Mouse (Mus musculus) layer of hippocampus, adult 18-20 months (tissue): Measurements from ENCODE around the gene Foxk1. TPM values are rescaled to one million over a fixed set of nuclear protein-coding genes. Genes with fewer than 3 reads are reported as not detected.
A peak's percentile ranks its signal among the peaks of the same experiment; 100 is the strongest.

ENCODE experiments used
- DNase-seq, 2 experiments: peaks; one replicate each; pipeline ENCODE4 v3.0.0; 2022; ENCODE audit warnings: low spot score in 2 of 2
- total RNA-seq, 2 experiments: library from RNA; stranded (reverse); gene quantifications; 2 replicates each; pipeline ENCODE4 v1.2.3; 2021

The Foxk1 gene
- total RNA-seq, 2 experiments from 2014 or later = 51.1 to 55.3 TPM

GRCm38 (mm10) chr5:142386784-142387680, 14.3 kb upstream of the Foxk1 start:
- DNase-seq = no peak

- DNase-seq = no peak
Observed at GRCm38 (mm10) chr5:142387716-142388115, 13.6 kb upstream of the Foxk1 start.

GRCm38 (mm10) chr5:142391691-142392090, 9.6 kb upstream of the Foxk1 start:
- DNase-seq = no peak

GRCm38 (mm10) chr5:142394602-142395252, 6.6 kb upstream of the Foxk1 start:
- DNase-seq = no peak

GRCm38 (mm10) chr5:142395909-142396308, 5.4 kb upstream of the Foxk1 start:
- DNase-seq = no peak

GRCm38 (mm10) chr5:142400181-142400883, 965 bp upstream of the Foxk1 start:
- DNase-seq = peak in 1 of 2 experiments; percentile 74

GRCm38 (mm10) chr5:142401641-142402625, 636 bp downstream of the Foxk1 start:
- DNase-seq = no peak

GRCm38 (mm10) chr5:142403694-142404093, 2.4 kb downstream of the Foxk1 start:
- DNase-seq = no peak

GRCm38 (mm10) chr5:142404307-142404706, 3.0 kb downstream of the Foxk1 start:
- DNase-seq = no peak

- peak; percentile 52 to 68 for DNase-seq
Observed at GRCm38 (mm10) chr5:142405426-142405825, 4.1 kb downstream of the Foxk1 start.

- no peak for DNase-seq
Observed at GRCm38 (mm10) chr5:142406401-142406800, 5.1 kb downstream of the Foxk1 start.

- no peak for DNase-seq
Observed at GRCm38 (mm10) chr5:142406937-142407336, 5.6 kb downstream of the Foxk1 start.

- DNase-seq = no peak
Observed at GRCm38 (mm10) chr5:142407381-142407780, 6.1 kb downstream of the Foxk1 start.

GRCm38 (mm10) chr5:142409169-142409568, 7.9 kb downstream of the Foxk1 start:
- no peak for DNase-seq

GRCm38 (mm10) chr5:142410348-142410747, 9.1 kb downstream of the Foxk1 start:
- no peak for DNase-seq

GRCm38 (mm10) chr5:142412678-142413385, 11.5 kb downstream of the Foxk1 start:
- DNase-seq = no peak

- no peak for DNase-seq
Observed at GRCm38 (mm10) chr5:142413723-142414445, 12.6 kb downstream of the Foxk1 start.

GRCm38 (mm10) chr5:142415401-142415800, 14.1 kb downstream of the Foxk1 start:
- DNase-seq = no peak

- DNase-seq = no peak
Observed at GRCm38 (mm10) chr5:142416070-142416775, 14.9 kb downstream of the Foxk1 start.
